Mouse (Mus musculus) ZHBTc4 (cell line): ENCODE measurements around the gene Ppp1r9a.

Source experiments
- DNase-seq: peaks from one replicate; pipeline ENCODE4 v3.0.0-alpha.2; 2011; ENCODE audit warnings: low read depth, low spot score

Gene Ppp1r9a

DNA sequence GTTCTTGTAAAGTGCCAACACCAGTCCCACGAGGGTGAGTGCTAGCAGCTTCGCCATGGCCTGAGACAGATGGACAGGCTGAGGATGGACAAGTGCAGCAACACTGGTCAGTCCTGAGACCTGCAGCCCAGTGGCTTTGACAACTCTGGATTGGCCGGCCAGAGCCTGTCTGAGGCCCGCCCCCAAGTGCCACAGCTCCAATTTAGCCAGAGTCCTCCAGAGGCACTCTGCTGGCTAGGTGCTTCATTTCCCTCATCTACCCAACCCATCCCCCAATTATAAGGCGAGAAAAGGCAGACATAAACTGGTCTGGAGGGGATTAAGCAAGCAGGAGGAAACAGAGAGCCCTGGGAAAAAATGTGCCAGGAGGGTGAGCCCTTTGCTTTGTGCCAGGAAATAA, 291.0 kb downstream of the Ppp1r9a start, which contains the start of gene Pon1:
Gene Pon1, minus strand, starts transcription at position 254 of the 400 bp plus-strand sequence.
- no peak for DNase-seq

DNA sequence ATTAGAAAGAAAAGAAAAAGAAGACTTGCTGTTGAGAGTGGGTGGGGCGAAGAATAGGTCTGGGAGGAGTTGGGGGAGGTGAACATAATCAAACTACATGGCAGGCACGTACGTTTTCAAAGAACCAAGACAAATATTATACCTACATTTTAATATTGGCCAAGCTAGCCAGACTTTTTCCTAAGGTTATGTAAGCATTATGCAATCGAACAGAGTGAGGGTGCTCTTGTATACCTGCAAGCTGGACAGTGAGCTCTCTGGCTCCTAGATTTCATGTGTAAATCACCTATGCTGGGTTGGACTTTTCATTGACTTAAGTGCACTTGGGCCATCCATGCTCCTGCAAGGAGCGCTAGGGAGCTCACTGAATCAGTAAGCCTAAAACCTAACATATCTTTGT, 295.9 kb downstream of the Ppp1r9a start:
- DNase-seq, result no peak

DNA sequence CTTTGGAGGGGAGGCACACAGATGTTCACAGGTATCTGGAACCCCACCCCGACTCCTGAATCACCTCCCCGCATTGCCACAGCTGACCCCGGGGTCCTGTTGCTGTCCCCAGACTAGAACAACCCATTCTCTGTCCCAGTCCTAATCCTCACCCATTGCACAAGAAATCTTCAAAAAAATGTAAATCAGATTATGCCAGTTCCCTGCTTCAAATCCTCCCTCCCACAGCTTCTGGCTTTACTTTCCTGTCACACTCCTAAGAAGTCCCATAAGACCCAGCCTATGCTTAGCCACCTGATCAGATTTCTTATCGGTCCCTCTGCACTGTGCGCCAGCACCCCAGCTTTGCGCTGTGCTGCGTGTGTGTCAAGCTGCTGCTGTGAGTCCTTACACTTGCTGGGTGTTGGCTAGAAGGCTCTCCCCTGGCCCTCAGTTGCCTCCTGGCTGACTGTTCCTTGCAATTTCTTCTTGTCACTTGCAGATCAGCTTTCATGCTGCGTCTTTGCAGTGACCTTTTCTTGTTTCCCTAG, 296.7 kb downstream of the Ppp1r9a start:
- DNase-seq, result no peak

DNA sequence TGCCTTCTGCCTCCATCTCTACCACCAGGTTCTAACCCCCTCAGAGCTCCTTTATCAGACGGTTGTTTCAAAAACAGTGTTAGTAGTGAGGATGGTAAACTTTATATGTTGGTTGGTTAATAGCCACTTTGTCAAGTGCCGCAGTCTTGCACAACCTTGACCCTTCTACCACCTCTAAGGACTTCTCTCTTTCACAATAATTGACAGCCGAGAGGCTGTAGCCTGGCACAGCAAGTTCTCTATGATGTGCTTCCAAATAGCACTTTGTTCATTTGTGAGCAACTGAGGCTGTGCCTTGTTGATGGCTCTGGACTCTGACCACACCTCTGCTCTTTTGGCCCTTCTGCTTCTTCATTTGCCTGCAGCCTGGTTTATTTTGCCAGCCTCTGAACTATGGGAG, 297.2 kb downstream of the Ppp1r9a start:
- no peak for DNase-seq

DNA sequence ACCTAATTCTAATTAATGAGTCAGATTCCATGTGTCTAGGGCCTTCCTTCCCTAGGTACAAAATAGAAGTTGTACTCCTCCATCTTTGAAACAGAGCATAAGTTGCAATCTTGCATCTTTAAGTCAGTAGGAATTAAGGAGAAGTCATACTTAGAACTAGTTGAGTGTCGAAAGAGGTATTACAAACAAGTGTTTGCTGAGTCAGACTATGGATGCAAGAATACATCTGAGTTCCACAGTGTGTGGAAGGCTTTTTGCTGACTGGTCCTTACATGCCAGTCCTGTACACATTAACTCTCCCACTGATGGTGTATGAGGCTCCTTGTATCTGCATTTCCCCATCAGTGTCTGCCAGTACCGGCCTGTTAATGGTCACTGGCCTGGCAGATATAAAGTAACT, 305.1 kb downstream of the Ppp1r9a start:
- DNase-seq, result no peak
